Mouse (Mus musculus) MEL (cell line): ENCODE measurements at regions not wholly inside any gene's neighbourhood (a gene's known extent, or its start where the extent isn't known, plus 50 kb on each side); places are given as distances from the start of the nearest gene placed in this dataset.

ENCODE experiments used
- DNase-seq: peaks from one replicate; pipeline ENCODE4 v3.0.0; 2011; ENCODE audit warnings: low read depth, low spot score
- H3K27ac ChIP-seq: 2 replicates; pipeline ENCODE4 v1.5.1; 2012; ENCODE audit warnings: low read depth, mild to moderate bottlenecking, control low read depth, low read length, moderate library complexity; ENCODE audit not compliant: control insufficient read depth
- H3K27me3 ChIP-seq, 2 experiments: fragments of 150-350 bp in 1 of 2; sonication (generic) in 1 of 2; 2 replicates each; pipeline ENCODE4 v1.6.1; 2012; ENCODE audit warnings: low read length in 2 of 2, mild to moderate bottlenecking in 2 of 2, improper control_type of control experiment in 1 of 2, moderate library complexity in 1 of 2; ENCODE audit not compliant: insufficient read depth in 2 of 2, control insufficient read depth in 1 of 2
- H3K36me3 ChIP-seq, 2 experiments: 2 replicates each; pipeline ENCODE4 v1.6.1; 2012 to 2014; ENCODE audit warnings: low read length in 2 of 2, improper control_type of control experiment in 1 of 2, inconsistent platforms in 1 of 2, mild to moderate bottlenecking in 1 of 2; ENCODE audit not compliant: insufficient read depth in 2 of 2, control insufficient read depth in 1 of 2
- H3K4me1 ChIP-seq, 2 experiments: fragments of 150-350 bp in 1 of 2; sonication (generic) in 1 of 2; 2 replicates each; pipeline ENCODE4 v1.6.1; 2012; ENCODE audit warnings: low read length in 2 of 2, improper control_type of control experiment in 1 of 2, mild to moderate bottlenecking in 1 of 2; ENCODE audit not compliant: insufficient read depth in 2 of 2, control insufficient read depth in 1 of 2
- H3K4me3 ChIP-seq, 2 experiments: fragments of 150-350 bp in 1 of 2; sonication (generic) in 1 of 2; 2 replicates each; pipeline ENCODE4 v1.5.1; 2012; ENCODE audit warnings: low read depth in 2 of 2, low read length in 2 of 2, mild to moderate bottlenecking in 2 of 2, moderate library complexity in 2 of 2, control low read depth in 1 of 2, improper control_type of control experiment in 1 of 2; ENCODE audit not compliant: control insufficient read depth in 1 of 2, insufficient read depth in 1 of 2
- H3K79me2 ChIP-seq: 2 replicates; pipeline ENCODE4 v1.6.1; 2012; ENCODE audit warnings: mild to moderate bottlenecking, low read length, moderate library complexity; ENCODE audit not compliant: control insufficient read depth, poor library complexity, insufficient read depth
- H3K9ac ChIP-seq: 2 replicates; pipeline ENCODE4 v1.6.1; 2012; ENCODE audit warnings: low read depth, mild to moderate bottlenecking, control low read depth, low read length, moderate library complexity; ENCODE audit not compliant: control insufficient read depth, poor library complexity, severe bottlenecking
- H3K9me3 ChIP-seq: fragments of 150-350 bp; sonication (generic); replicated peaks from 2 replicates; pipeline ENCODE4 v1.6.1; 2012; ENCODE audit warnings: mild to moderate bottlenecking, low read length, improper control_type of control experiment, moderate library complexity; ENCODE audit not compliant: insufficient read depth
- CHD1 ChIP-seq: IDR thresholded peaks from 2 replicates; pipeline ENCODE4 v1.6.1; 2012; ENCODE audit warnings: low read depth, mild to moderate bottlenecking, inconsistent platforms, low read length, improper control_type of control experiment
- CTCF ChIP-seq, 3 experiments: IDR thresholded peaks in 2 of 3; conservative IDR thresholded peaks in 1 of 3; 2 replicates each; pipeline ENCODE4 v1.5.1; 2011 to 2012; ENCODE audit warnings: low read length in 3 of 3, low read depth in 2 of 3, mild to moderate bottlenecking in 2 of 3, improper control_type of control experiment in 1 of 3, inconsistent platforms in 1 of 3, mixed read lengths in 1 of 3, moderate library complexity in 1 of 3; ENCODE audit not compliant: control insufficient read depth in 1 of 3, insufficient read depth in 1 of 3, poor library complexity in 1 of 3, severe bottlenecking in 1 of 3
- E2F4 ChIP-seq: IDR thresholded peaks from 2 replicates; pipeline ENCODE4 v1.6.1; 2011; ENCODE audit warnings: low read depth, low read length, improper control_type of control experiment, borderline replicate concordance
- EP300 ChIP-seq, 2 experiments: IDR thresholded peaks; 2 replicates each; pipeline ENCODE4 v1.6.1; 2011; ENCODE audit warnings: improper control_type of control experiment in 2 of 2, low read length in 2 of 2, low read depth in 1 of 2, mild to moderate bottlenecking in 1 of 2
- ETS1 ChIP-seq: IDR thresholded peaks from 2 replicates; pipeline ENCODE4 v1.6.1; 2012; ENCODE audit warnings: low read depth, mild to moderate bottlenecking, inconsistent platforms, low read length, improper control_type of control experiment, moderate library complexity
- GABPA ChIP-seq: IDR thresholded peaks from 2 replicates; pipeline ENCODE4 v1.6.1; 2012; ENCODE audit warnings: low read depth, mild to moderate bottlenecking, inconsistent platforms, low read length, improper control_type of control experiment, moderate library complexity
- HCFC1 ChIP-seq: IDR thresholded peaks from 2 replicates; pipeline ENCODE4 v1.6.1; 2012; ENCODE audit warnings: low read depth, mild to moderate bottlenecking, inconsistent platforms, low read length, improper control_type of control experiment, moderate library complexity
- KAT2A ChIP-seq: conservative IDR thresholded peaks from 2 replicates; pipeline ENCODE4 v1.6.1; 2012; ENCODE audit warnings: low read depth, low read length, improper control_type of control experiment, inconsistent platforms
- MAFK ChIP-seq: IDR thresholded peaks from 2 replicates; pipeline ENCODE4 v1.6.1; 2011; ENCODE audit warnings: low read depth, mild to moderate bottlenecking, low read length, improper control_type of control experiment, borderline replicate concordance
- MAX ChIP-seq: IDR thresholded peaks from 2 replicates; pipeline ENCODE4 v1.6.1; 2011; ENCODE audit warnings: low read length, improper control_type of control experiment
- MEF2A ChIP-seq: IDR thresholded peaks from 2 replicates; pipeline ENCODE4 v1.6.1; 2014; ENCODE audit warnings: low read depth, mild to moderate bottlenecking, inconsistent platforms, low read length, improper control_type of control experiment; ENCODE audit not compliant: poor library complexity, insufficient replicate concordance, severe bottlenecking; ENCODE audit errors: extremely low read depth
- MYB ChIP-seq: IDR thresholded peaks from 2 replicates; pipeline ENCODE4 v1.6.1; 2011; ENCODE audit warnings: mild to moderate bottlenecking, low read depth, low read length, improper control_type of control experiment
- NRF1 ChIP-seq: IDR thresholded peaks from 2 replicates; pipeline ENCODE4 v1.6.1; 2014; ENCODE audit warnings: low read depth, mild to moderate bottlenecking, inconsistent platforms, low read length, improper control_type of control experiment, moderate library complexity; ENCODE audit not compliant: poor library complexity, insufficient read depth, severe bottlenecking
- RCOR1 ChIP-seq: IDR thresholded peaks from 2 replicates; pipeline ENCODE4 v1.6.1; 2012; ENCODE audit warnings: low read depth, mild to moderate bottlenecking, inconsistent platforms, low read length, improper control_type of control experiment
- SIN3A ChIP-seq: IDR thresholded peaks from 2 replicates; pipeline ENCODE4 v1.6.1; 2012; ENCODE audit warnings: low read length, improper control_type of control experiment, inconsistent platforms
- SMC3 ChIP-seq: IDR thresholded peaks from 2 replicates; pipeline ENCODE4 v1.6.1; 2011; ENCODE audit warnings: low read depth, low read length, improper control_type of control experiment
- TBP ChIP-seq: IDR thresholded peaks from 2 replicates; pipeline ENCODE4 v1.8.0; 2011; ENCODE audit warnings: low read depth, low read length, improper control_type of control experiment
- TCF12 ChIP-seq: IDR thresholded peaks from 2 replicates; pipeline ENCODE4 v1.6.1; 2014; ENCODE audit warnings: low read depth, mild to moderate bottlenecking, inconsistent platforms, low read length, improper control_type of control experiment, moderate library complexity
- USF1 ChIP-seq: IDR thresholded peaks from 2 replicates; pipeline ENCODE4 v1.6.1; 2014; ENCODE audit warnings: low read depth, mild to moderate bottlenecking, inconsistent platforms, low read length, improper control_type of control experiment, moderate library complexity
- USF2 ChIP-seq, 2 experiments: IDR thresholded peaks; 2 replicates each; pipeline ENCODE4 v1.6.1; 2011 to 2012; ENCODE audit warnings: improper control_type of control experiment in 2 of 2, low read length in 2 of 2, borderline replicate concordance in 1 of 2, inconsistent platforms in 1 of 2, low read depth in 1 of 2, mild to moderate bottlenecking in 1 of 2; ENCODE audit not compliant: insufficient read depth in 1 of 2
- ZKSCAN1 ChIP-seq: IDR thresholded peaks from 2 replicates; pipeline ENCODE4 v1.6.1; 2012; ENCODE audit warnings: low read depth, mild to moderate bottlenecking, inconsistent platforms, low read length, improper control_type of control experiment, moderate library complexity
- ZMIZ1 ChIP-seq: IDR thresholded peaks from 2 replicates; pipeline ENCODE4 v1.6.1; 2012; ENCODE audit warnings: low read depth, mild to moderate bottlenecking, inconsistent platforms, low read length, improper control_type of control experiment, moderate library complexity
- ZNF384 ChIP-seq: IDR thresholded peaks from 2 replicates; pipeline ENCODE4 v1.6.1; 2012; ENCODE audit warnings: low read depth, mild to moderate bottlenecking, inconsistent platforms, low read length, improper control_type of control experiment

DNA sequence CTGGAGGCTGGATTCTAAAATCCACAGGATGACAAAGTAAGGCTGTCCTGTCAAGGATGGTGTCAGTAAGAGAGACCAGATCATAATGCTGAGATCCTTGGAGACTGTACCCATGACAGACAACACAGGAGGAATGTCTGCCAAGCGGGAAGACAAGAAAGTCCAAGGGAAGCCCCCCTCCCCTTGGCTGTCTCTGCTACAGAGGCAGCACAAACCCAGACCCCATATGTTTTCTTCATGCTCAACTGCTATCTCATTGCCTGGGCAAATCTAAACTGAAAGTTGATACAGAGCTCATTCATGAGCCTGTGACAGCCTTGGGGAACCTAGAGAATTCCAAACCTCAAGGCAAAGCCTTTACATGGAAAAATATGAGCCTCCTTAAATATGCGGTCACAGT lies 177.7 kb upstream of the Id4 start:
- H3K9me3 ChIP-seq = no peaks in the 10 kb centered on the region
- no peak for TF ChIP-seq TBP
- no peak for TF ChIP-seq ZKSCAN1
- TF ChIP-seq MYB = no peak
- TF ChIP-seq CTCF (IDR thresholded peaks at IDR 0.05 in 2 of 3, conservative IDR thresholded peaks at IDR 0.05 in 1 of 3; ENCODE audit: control insufficient read depth in 1 of 3, insufficient read depth in 1 of 3, low read depth in 2 of 3, low read length in 3 of 3, poor library complexity in 1 of 3, severe bottlenecking in 1 of 3) = no peak
- no peak for TF ChIP-seq MAFK
- no peak for TF ChIP-seq E2F4
- TF ChIP-seq, all 39 proteins: peak for 0
- H3K36me3 ChIP-seq = no peaks in the 10 kb centered on the region
- no peak overlapping the region for H3K27ac ChIP-seq
- H3K9ac ChIP-seq = no peak overlapping the region
- no peaks in the 10 kb centered on the region for H3K79me2 ChIP-seq
- H3K27me3 ChIP-seq = no peaks in the 10 kb centered on the region
- no peak overlapping the region for H3K4me3 ChIP-seq
- no peaks in the 10 kb centered on the region for H3K4me1 ChIP-seq
- DNase-seq = no peak

GRCm38 (mm10) chr13:48083807-48084206 lies 177.2 kb upstream of the Id4 start:
- TF ChIP-seq ETS1 (no peak), TBP (no peak), GABPA (no peak), SIN3A (no peak), RCOR1 (no peak), CHD1 (no peak), SMC3 (no peak), KAT2A (no peak), TCF12 (no peak), MAX (no peak), EP300 (IDR thresholded peaks at IDR 0.05; ENCODE audit: low read depth in 1 of 2, low read length in 2 of 2) (no peak), USF1 (no peak), NRF1 (no peak), HCFC1 (no peak), ZMIZ1 (no peak), MYB (no peak), E2F4 (no peak), USF2 (IDR thresholded peaks at IDR 0.05; ENCODE audit: borderline replicate concordance in 1 of 2, insufficient read depth in 1 of 2, low read depth in 1 of 2, low read length in 2 of 2) (no peak), ZNF384 (no peak), MEF2A (no peak)
- no peak overlapping the region for H3K9ac ChIP-seq
- no peaks in the 10 kb centered on the region for H3K36me3 ChIP-seq
- no peak for DNase-seq
- no peaks in the 10 kb centered on the region for H3K4me1 ChIP-seq
- no peaks in the 10 kb centered on the region for H3K79me2 ChIP-seq
- H3K9me3 ChIP-seq = no peaks in the 10 kb centered on the region
- no peaks in the 10 kb centered on the region for H3K27me3 ChIP-seq
- H3K27ac ChIP-seq = no peak overlapping the region
- no peak overlapping the region for H3K4me3 ChIP-seq
